Mouse (Mus musculus) G1E (cell line): ENCODE measurements around the gene Lzts2.

Experiments used
- CTCF ChIP-seq: IDR thresholded peaks from 2 replicates; pipeline ENCODE4 v1.5.1; 2012; ENCODE audit warnings: low read depth, low read length, inconsistent platforms, mixed read lengths
- GATA1 ChIP-seq: IDR thresholded peaks from 2 replicates; pipeline ENCODE4 v1.6.1; 2012; ENCODE audit warnings: borderline replicate concordance, low read length, inconsistent platforms, mixed read lengths

- TF ChIP-seq CTCF, result no peak
- TF ChIP-seq GATA1, result no peak
These were observed 37.6 kb upstream of the Lzts2 start for GRCm38 (mm10) chr19:44976636-44977035.
